10 mouse cellular contexts compared by ENCODE assay signal in genomic region chr14:20179080-20179479, GRCm38 (mm10). TPM values are rescaled to one million over a fixed set of nuclear protein-coding genes. Genes with fewer than 3 reads are reported as not detected.
DNase-seq lines count a peak whose midpoint lies in the region; ATAC-seq and TF ChIP-seq lines count a peak whose summit lies in the region.
"Had no signal": no experiment of that assay in that cellular context is flagged by ENCODE, and none has a peak within 500 bp of the region (broad histone marks: within the 10 kb centered on the region; RNA-seq: fewer than 3 reads in every experiment).

No protein-coding gene starts in this region.

- no peak overlapping the region for H3K27ac ChIP-seq in kidney, postnatal 0 days
- no peak overlapping the region for H3K27ac ChIP-seq in forebrain, embryonic 12.5 days
- H3K27ac ChIP-seq in liver, embryonic 15.5 days (replicated peaks), result peak overlapping the region; percentile 72; the same call in 1 of the 2 replicates

- no peaks in the 10 kb centered on the region for H3K36me3 ChIP-seq in kidney, postnatal 0 days (ENCODE audit: insufficient read depth, low read length)
- peaks cover 36% of the 10 kb centered on the region for H3K36me3 ChIP-seq in G1E (replicated peaks)
- H3K36me3 ChIP-seq in forebrain, embryonic 12.5 days (replicated peaks), result no peaks in the 10 kb centered on the region
- H3K36me3 ChIP-seq in liver, embryonic 15.5 days (replicated peaks), result no peaks in the 10 kb centered on the region

- DNase-seq in kidney, postnatal 0 days (ENCODE audit: low spot score), result no peak
- no peak for DNase-seq in kidney, postnatal 10 days
- DNase-seq in G1E (ENCODE audit: low spot score), result no peak
- no peak for DNase-seq in gastrocnemius, postnatal 10 days
- DNase-seq in left cerebral cortex, postnatal 10 days (ENCODE audit: extremely low spot score in 1 of 2, low spot score in 2 of 2), result no peak
- DNase-seq: cerebellum, postnatal 36 days; kidney, adult 18-20 months; thymus, postnatal 14 days had no signal

- intact Hi-C loops in left cerebral cortex, postnatal 10 days (cut with DNase I), result loop anchor here (10.0 kb wide), 1 partner anchor 86 kb away; the partner anchor contains the start of gene Kcnk16

- H3K27me3 ChIP-seq in kidney, postnatal 0 days (ENCODE audit: insufficient read depth, low read length), result no peaks in the 10 kb centered on the region
- no peaks in the 10 kb centered on the region for H3K27me3 ChIP-seq in G1E (ENCODE audit: insufficient read depth, low read length)
- H3K27me3 ChIP-seq in forebrain, embryonic 12.5 days, result no peaks in the 10 kb centered on the region
- no peaks in the 10 kb centered on the region for H3K27me3 ChIP-seq in liver, embryonic 15.5 days

- no peak overlapping the region for H3K9ac ChIP-seq in kidney, postnatal 0 days (ENCODE audit: low read depth, low read length)
- H3K9ac ChIP-seq in forebrain, embryonic 12.5 days, result peak overlapping the region; percentile 36
- peak overlapping the region; percentile 68 for H3K9ac ChIP-seq in liver, embryonic 15.5 days

- no peaks in the 10 kb centered on the region for H3K9me3 ChIP-seq in kidney, postnatal 0 days (replicated peaks; ENCODE audit: low read length)
- no peaks in the 10 kb centered on the region for H3K9me3 ChIP-seq in G1E (replicated peaks)
- H3K9me3 ChIP-seq in forebrain, embryonic 12.5 days, result no peaks in the 10 kb centered on the region
- H3K9me3 ChIP-seq in liver, embryonic 15.5 days (replicated peaks), result no peaks in the 10 kb centered on the region

- peaks cover 11% of the 10 kb centered on the region for H3K4me1 ChIP-seq in kidney, postnatal 0 days (replicated peaks; ENCODE audit: insufficient read depth, low read length)
- H3K4me1 ChIP-seq in G1E (ENCODE audit: insufficient read depth, low read depth, low read length), result peaks cover 87% of the 10 kb centered on the region
- peaks cover 59% of the 10 kb centered on the region for H3K4me1 ChIP-seq in forebrain, embryonic 12.5 days
- H3K4me1 ChIP-seq in liver, embryonic 15.5 days (replicated peaks), result peaks cover 65% of the 10 kb centered on the region

- peak overlapping the region; percentile 67 for H3K4me2 ChIP-seq in kidney, postnatal 0 days (ENCODE audit: low read length)
- H3K4me2 ChIP-seq in forebrain, embryonic 12.5 days, result peak overlapping the region; percentile 92
- H3K4me2 ChIP-seq in liver, embryonic 15.5 days, result peak overlapping the region; percentile 97

- TF ChIP-seq CTCF in kidney, postnatal 0 days (IDR thresholded peaks at IDR 0.05; ENCODE audit: low read depth), result no peak
- TF ChIP-seq CTCF in G1E (IDR thresholded peaks at IDR 0.05; ENCODE audit: low read depth, low read length), result no peak

- WGBS in kidney, postnatal 0 days, result 50% methylated on average over 3 of the region's 3 CpGs
- WGBS in forebrain, embryonic 12.5 days, result 15% methylated on average over 3 of the region's 3 CpGs
- 9% methylated on average over 3 of the region's 3 CpGs for WGBS in liver, embryonic 15.5 days (ENCODE audit: insufficient replicate concordance)

- H3K4me3 ChIP-seq in kidney, postnatal 0 days (replicated peaks; ENCODE audit: low read depth, low read length), result peak overlapping the region; percentile 39
- H3K4me3 ChIP-seq in G1E (ENCODE audit: low read depth, low read length), result peak overlapping the region; percentile 82
- peak overlapping the region; percentile 61 for H3K4me3 ChIP-seq in forebrain, embryonic 12.5 days (replicated peaks)
- peak overlapping the region; percentile 70 for H3K4me3 ChIP-seq in liver, embryonic 15.5 days (replicated peaks)

- no peak for ATAC-seq in kidney, postnatal 0 days (replicated peaks; ENCODE audit: low FRiP score, low read depth)
- ATAC-seq in G1E (ENCODE audit: extremely low read depth, insufficient number of reproducible peaks, low FRiP score, poor library complexity, severe bottlenecking), result no peak
- ATAC-seq in forebrain, embryonic 12.5 days (ENCODE audit: low FRiP score), result no peak
- ATAC-seq in liver, embryonic 15.5 days (ENCODE audit: insufficient read depth), result no peak

RNA-seq across cellular contexts. Expression of gene Kcnk5, which starts 2.5 kb away (rescaled TPM):
- 12.0 and 14.8 TPM in 2 replicates for polyA plus RNA-seq in kidney, postnatal 0 days (2015; fragmentation: Nextera tagmentation; extraction: Ambion mirVana)
- 4.3 and 5.0 TPM in 2 replicates for total RNA-seq in G1E (2014; fragmentation: Nextera tagmentation)
- 7.5 and 7.9 TPM in 2 replicates for total RNA-seq in G1E (2017)
- polyA plus RNA-seq in G1E (2012), result 12.1 and 12.5 TPM in 2 replicates
- 12.5 and 13.8 TPM in 2 replicates for polyA plus RNA-seq in forebrain, embryonic 12.5 days (2016; fragmentation: Nextera tagmentation; extraction: Ambion mirVana)
- 5.0 and 5.1 TPM in 2 replicates for polyA plus RNA-seq in liver, embryonic 15.5 days (2015; fragmentation: Nextera tagmentation; extraction: Ambion mirVana)
- 1 to 10 TPM in 1 of 2 experiments, under 1 TPM in 1; 0.99 to 1.9 TPM for total RNA-seq in gastrocnemius, postnatal 10 days (2021)
- under 1 TPM; 0.34 to 0.36 TPM for total RNA-seq in left cerebral cortex, postnatal 10 days (2021)

RNA-seq across cellular contexts. Expression of gene Saysd1, which starts 40.7 kb away (rescaled TPM):
- 18.1 and 19.3 TPM in 2 replicates for polyA plus RNA-seq in kidney, postnatal 0 days (2015; fragmentation: Nextera tagmentation; extraction: Ambion mirVana)
- total RNA-seq in G1E (2014; fragmentation: Nextera tagmentation), result 1.7 and 2.8 TPM in 2 replicates
- 2.8 and 3.4 TPM in 2 replicates for total RNA-seq in G1E (2017)
- 7.9 and 9.6 TPM in 2 replicates for polyA plus RNA-seq in G1E (2012)
- 10.5 and 11.0 TPM in 2 replicates for polyA plus RNA-seq in forebrain, embryonic 12.5 days (2016; fragmentation: Nextera tagmentation; extraction: Ambion mirVana)
- 3.8 and 4.1 TPM in 2 replicates for polyA plus RNA-seq in liver, embryonic 15.5 days (2015; fragmentation: Nextera tagmentation; extraction: Ambion mirVana)
- 1 to 10 TPM; 2.0 to 2.2 TPM for total RNA-seq in gastrocnemius, postnatal 10 days (2021)
- total RNA-seq in left cerebral cortex, postnatal 10 days (2021), result 1 to 10 TPM; 4.6 to 4.8 TPM
